Mouse (Mus musculus) hindbrain, embryonic 11.5 days (tissue): ENCODE data around the gene Apbb2. TPM values are rescaled to one million over a fixed set of nuclear protein-coding genes. Genes with fewer than 3 reads are reported as not detected.

ENCODE experiments used
- ATAC-seq: fragments of 200-750 bp; cut with Nextera tagmentation; 2 replicates; pipeline ENCODE4 v1.8.0; 2017; ENCODE audit warnings: mild to moderate bottlenecking, moderate TSS enrichment, moderate library complexity; ENCODE audit not compliant: low FRiP score
- DNase-seq: peaks from one replicate; pipeline ENCODE4 v3.0.0-alpha.2; 2015; ENCODE audit warnings: low spot score
- H3K27ac ChIP-seq: fragments of 300-500 bp; sonication (generic); 2 replicates; pipeline ENCODE4 v1.5.1; 2014; ENCODE audit warnings: mild to moderate bottlenecking, low read depth, low read length
- H3K27me3 ChIP-seq: fragments of 300-500 bp; sonication (generic); 2 replicates; pipeline ENCODE4 v1.6.1; 2014; ENCODE audit warnings: mild to moderate bottlenecking, low read length, moderate library complexity, mixed read lengths; ENCODE audit not compliant: control insufficient read depth, insufficient read depth
- H3K36me3 ChIP-seq: fragments of 300-500 bp; sonication (generic); 2 replicates; pipeline ENCODE4 v1.6.1; 2014; ENCODE audit warnings: mild to moderate bottlenecking, low read length, moderate library complexity, mixed read lengths; ENCODE audit not compliant: control insufficient read depth, insufficient read depth
- H3K4me1 ChIP-seq: fragments of 300-500 bp; sonication (generic); replicated peaks from 2 replicates; pipeline ENCODE4 v1.6.1; 2014; ENCODE audit warnings: low read length, mixed read lengths; ENCODE audit not compliant: control insufficient read depth, insufficient read depth
- H3K4me2 ChIP-seq: fragments of 300-500 bp; sonication (generic); replicated peaks from 2 replicates; pipeline ENCODE4 v1.6.1; 2014; ENCODE audit warnings: mild to moderate bottlenecking, low read depth, low read length
- H3K4me3 ChIP-seq: fragments of 300-500 bp; sonication (generic); 2 replicates; pipeline ENCODE4 v1.5.1; 2014; ENCODE audit warnings: low read depth, low read length
- H3K9ac ChIP-seq: fragments of 300-500 bp; sonication (generic); 2 replicates; pipeline ENCODE4 v1.6.1; 2014; ENCODE audit warnings: low read depth, low read length
- H3K9me3 ChIP-seq: fragments of 300-500 bp; sonication (generic); 2 replicates; pipeline ENCODE4 v1.6.1; 2016; ENCODE audit warnings: low read length; ENCODE audit not compliant: control insufficient read depth
- WGBS: fragments of 180-500 bp; shearing (Covaris S2); extraction: QIAGEN DNeasy Blood & Tissue Kit; methylation state at CpG from one replicate; pipeline ENCODE4 v1.1.7; 2014; 5-methylcytosine and 5-hydroxymethylcytosine counted together
- polyA plus RNA-seq: library from polyadenylated mRNA; unstranded; fragments of >200 nt; fragmentation: Nextera tagmentation; extraction: Ambion mirVana; gene quantifications from 2 replicates; pipeline ENCODE4 v1.2.1, GENCODE M21; 2014

The Apbb2 gene
- polyA plus RNA-seq, 1 experiment from 2014 or later: 43.0 TPM

DNA sequence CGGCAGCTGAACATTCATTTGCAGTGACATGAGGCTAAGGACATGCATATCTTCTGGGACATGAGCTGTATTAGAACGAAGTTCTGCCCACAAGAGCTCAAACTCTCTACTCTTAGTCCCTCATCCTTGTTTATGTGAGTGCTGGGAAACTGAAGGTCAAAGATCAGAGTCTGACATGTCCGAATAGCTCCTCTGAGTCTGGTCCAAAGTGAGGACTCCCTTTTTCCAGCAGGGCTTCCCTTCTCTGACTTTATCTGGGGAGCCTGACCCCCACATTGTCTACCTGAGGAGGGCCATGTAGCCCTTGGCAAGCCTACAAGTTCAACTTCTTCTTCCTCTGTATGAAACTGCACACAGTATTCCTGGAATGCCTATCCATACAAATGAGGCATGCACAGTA lies 264.7 kb downstream of the Apbb2 start:
- no peak overlapping the region for H3K9ac ChIP-seq
- no peaks in the 10 kb centered on the region for H3K9me3 ChIP-seq
- 86% methylated on average over 3 of the region's 3 CpGs for WGBS
- H3K27me3 ChIP-seq: no peaks in the 10 kb centered on the region
- no peak overlapping the region for H3K4me2 ChIP-seq
- DNase-seq (no peak), ATAC-seq (no peak)
- no peaks in the 10 kb centered on the region for H3K36me3 ChIP-seq
- no peaks in the 10 kb centered on the region for H3K4me1 ChIP-seq
- H3K4me3 ChIP-seq: no peak overlapping the region
- H3K27ac ChIP-seq: no peak overlapping the region

DNA sequence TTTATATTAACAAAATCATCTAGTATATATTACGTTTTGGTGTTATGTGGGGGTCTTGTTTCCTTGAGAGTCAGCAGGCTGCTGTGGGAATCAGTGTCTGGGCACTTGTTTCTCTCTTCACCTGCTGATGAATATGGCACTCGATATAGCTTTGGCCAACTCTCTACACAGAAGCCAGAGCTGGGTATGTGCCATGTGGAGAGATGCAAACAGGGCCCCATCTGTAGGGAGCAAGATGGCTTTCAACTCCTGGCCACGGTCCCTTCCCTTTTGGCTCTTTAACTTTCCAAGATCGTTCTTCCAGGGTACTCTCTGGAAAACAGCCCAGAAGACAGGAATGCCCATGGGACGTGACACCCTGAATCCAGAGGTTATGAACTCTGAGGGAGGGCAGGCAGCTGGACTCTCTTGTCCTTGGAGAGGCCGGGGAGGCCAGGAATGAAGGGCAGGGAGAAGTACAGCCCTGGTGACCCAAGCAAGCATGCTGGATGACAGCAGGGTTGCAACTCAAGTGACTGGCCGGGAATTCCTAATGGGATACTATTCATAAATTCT lies 266.7 kb downstream of the Apbb2 start:
- Histone ChIP-seq H3K36me3 (no peaks in the 10 kb centered on the region), H3K4me2 (no peak overlapping the region), H3K4me3 (no peak overlapping the region), H3K27ac (no peak overlapping the region), H3K9me3 (no peaks in the 10 kb centered on the region), H3K27me3 (no peaks in the 10 kb centered on the region), H3K4me1 (no peaks in the 10 kb centered on the region), H3K9ac (no peak overlapping the region)
- WGBS: 85% methylated on average over 7 of the region's 7 CpGs
- no peak for DNase-seq
- ATAC-seq: no peak

- WGBS: 89% methylated on average over 12 of the region's 12 CpGs
- no peak for ATAC-seq
- H3K9ac ChIP-seq: no peak overlapping the region
- no peaks in the 10 kb centered on the region for H3K27me3 ChIP-seq
- no peak for DNase-seq
- no peak overlapping the region for H3K27ac ChIP-seq
- H3K9me3 ChIP-seq: no peaks in the 10 kb centered on the region
- H3K4me3 ChIP-seq: no peak overlapping the region
- H3K4me1 ChIP-seq: no peaks in the 10 kb centered on the region
- H3K36me3 ChIP-seq: no peaks in the 10 kb centered on the region
- no peak overlapping the region for H3K4me2 ChIP-seq
Measured at GRCm38 (mm10) chr5:66351064-66351463, 267.5 kb downstream of the Apbb2 start.

- no peak overlapping the region for H3K4me3 ChIP-seq
- H3K9me3 ChIP-seq: no peaks in the 10 kb centered on the region
- H3K4me1 ChIP-seq: no peaks in the 10 kb centered on the region
- WGBS: 89% methylated on average over 6 of the region's 6 CpGs
- DNase-seq (no peak), ATAC-seq (no peak)
- no peaks in the 10 kb centered on the region for H3K36me3 ChIP-seq
- H3K27me3 ChIP-seq: no peaks in the 10 kb centered on the region
- H3K9ac ChIP-seq: no peak overlapping the region
- no peak overlapping the region for H3K27ac ChIP-seq
- no peak overlapping the region for H3K4me2 ChIP-seq
Measured at GRCm38 (mm10) chr5:66350611-66351010, 268.0 kb downstream of the Apbb2 start.

DNA sequence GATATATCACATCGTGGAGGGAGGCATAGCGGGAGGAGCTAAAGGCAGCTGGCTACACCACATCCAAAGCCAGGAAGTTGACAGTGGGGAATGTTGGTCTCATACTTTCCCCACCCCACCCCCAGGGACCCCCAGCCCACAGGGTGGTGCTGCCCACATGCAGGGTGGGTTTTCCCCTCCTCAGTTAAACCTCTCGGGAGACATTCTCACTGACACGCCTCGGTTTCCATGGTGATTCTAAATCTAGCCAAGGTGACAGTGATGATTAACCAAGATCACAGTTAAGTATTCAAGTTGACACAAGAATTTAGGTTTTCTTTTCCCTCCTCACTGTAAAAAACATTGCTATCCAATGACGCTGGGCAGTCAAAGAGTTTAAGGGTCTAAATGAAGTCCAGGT lies 270.2 kb downstream of the Apbb2 start:
- H3K4me3 ChIP-seq: no peak overlapping the region
- no peaks in the 10 kb centered on the region for H3K4me1 ChIP-seq
- no peaks in the 10 kb centered on the region for H3K27me3 ChIP-seq
- no peak overlapping the region for H3K27ac ChIP-seq
- no peaks in the 10 kb centered on the region for H3K36me3 ChIP-seq
- WGBS: 81% methylated on average over 6 of the region's 6 CpGs
- no peak for ATAC-seq
- no peak overlapping the region for H3K4me2 ChIP-seq
- no peaks in the 10 kb centered on the region for H3K9me3 ChIP-seq
- DNase-seq: no peak
- no peak overlapping the region for H3K9ac ChIP-seq

DNA sequence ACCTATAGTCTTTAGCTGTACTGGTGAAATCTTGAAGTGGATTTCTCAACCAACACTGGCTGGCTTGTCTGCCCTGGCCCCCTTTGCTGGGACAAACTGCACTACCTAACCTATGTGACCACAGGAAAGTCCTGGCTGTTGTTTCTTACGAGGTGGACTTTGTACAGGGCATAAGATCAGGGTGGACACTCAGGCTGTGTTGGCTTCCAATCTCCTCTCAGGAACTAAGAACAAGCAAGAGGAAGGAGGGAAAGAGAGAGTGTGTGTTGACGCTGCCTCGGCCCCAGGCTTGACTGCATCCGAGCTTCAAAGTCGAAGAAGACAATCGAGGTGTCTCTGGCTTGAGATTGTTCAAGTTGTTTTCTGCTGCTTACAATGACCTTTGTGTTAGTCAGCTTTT lies 271.8 kb downstream of the Apbb2 start:
- no peak overlapping the region for H3K4me2 ChIP-seq
- H3K27ac ChIP-seq: no peak overlapping the region
- H3K9ac ChIP-seq: no peak overlapping the region
- no peaks in the 10 kb centered on the region for H3K9me3 ChIP-seq
- no peak overlapping the region for H3K4me3 ChIP-seq
- ATAC-seq (no peak), DNase-seq (no peak)
- no peaks in the 10 kb centered on the region for H3K36me3 ChIP-seq
- 96% methylated on average over 6 of the region's 6 CpGs for WGBS
- H3K4me1 ChIP-seq: no peaks in the 10 kb centered on the region
- no peaks in the 10 kb centered on the region for H3K27me3 ChIP-seq

DNA sequence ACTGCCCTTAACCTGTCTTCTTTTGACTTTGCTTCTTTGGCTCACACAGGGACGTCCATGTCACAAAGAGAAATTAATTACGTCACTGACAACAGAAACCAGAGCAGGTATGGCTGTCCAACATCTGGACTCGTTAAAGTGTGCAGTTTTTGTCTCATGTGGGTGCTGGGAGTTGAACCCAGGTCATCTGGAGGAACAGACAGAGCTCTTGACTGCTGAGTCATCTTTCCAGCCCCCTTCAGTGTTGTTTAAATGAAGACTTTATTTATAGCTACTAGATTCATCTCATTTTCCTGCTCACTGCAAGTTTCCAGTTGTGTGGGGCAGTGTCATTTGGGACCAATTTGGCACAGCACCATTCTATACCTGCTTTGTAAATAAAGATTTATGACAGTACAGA lies 273.4 kb downstream of the Apbb2 start:
- DNase-seq (no peak), ATAC-seq (no peak)
- Histone ChIP-seq H3K4me2 (no peak overlapping the region), H3K36me3 (no peaks in the 10 kb centered on the region), H3K27ac (no peak overlapping the region), H3K4me1 (no peaks in the 10 kb centered on the region), H3K27me3 (no peaks in the 10 kb centered on the region), H3K9ac (no peak overlapping the region), H3K4me3 (no peak overlapping the region), H3K9me3 (no peaks in the 10 kb centered on the region)
- 68% methylated on average over 3 of the region's 3 CpGs for WGBS

GRCm38 (mm10) chr5:66344182-66344581 lies 274.4 kb downstream of the Apbb2 start:
- ATAC-seq (no peak), DNase-seq (no peak)
- H3K4me2 ChIP-seq: no peak overlapping the region
- no peak overlapping the region for H3K27ac ChIP-seq
- no peaks in the 10 kb centered on the region for H3K9me3 ChIP-seq
- H3K9ac ChIP-seq: no peak overlapping the region
- H3K27me3 ChIP-seq: no peaks in the 10 kb centered on the region
- H3K36me3 ChIP-seq: no peaks in the 10 kb centered on the region
- 70% methylated on average over 2 of the region's 2 CpGs for WGBS
- no peaks in the 10 kb centered on the region for H3K4me1 ChIP-seq
- no peak overlapping the region for H3K4me3 ChIP-seq

DNA sequence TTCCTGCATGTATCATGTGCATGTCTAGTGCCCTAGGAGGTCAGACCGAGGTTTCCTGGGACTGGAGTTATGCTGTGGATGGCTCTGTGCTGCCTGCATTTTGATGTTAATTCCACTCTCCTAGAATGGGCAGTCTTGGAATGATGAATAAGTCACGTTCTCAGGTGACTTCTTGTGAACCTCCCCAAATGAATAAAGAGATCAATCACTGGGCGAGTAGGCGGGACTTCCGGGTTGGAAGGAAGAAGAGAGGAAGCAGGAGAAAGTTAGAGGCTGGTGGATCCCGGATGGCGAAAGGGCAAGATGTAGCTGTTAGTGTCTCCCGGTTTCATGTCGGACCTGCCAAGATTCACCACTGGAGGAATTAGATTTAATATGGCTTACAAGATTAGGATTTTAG lies 276.3 kb downstream of the Apbb2 start:
- no peak overlapping the region for H3K9ac ChIP-seq
- no peaks in the 10 kb centered on the region for H3K36me3 ChIP-seq
- no peak overlapping the region for H3K27ac ChIP-seq
- no peak for DNase-seq
- no peak for ATAC-seq
- H3K27me3 ChIP-seq: no peaks in the 10 kb centered on the region
- peaks cover 3% of the 10 kb centered on the region; the same call in 1 of the 2 replicates for H3K4me1 ChIP-seq
- no peaks in the 10 kb centered on the region for H3K9me3 ChIP-seq
- no peak overlapping the region for H3K4me2 ChIP-seq
- H3K4me3 ChIP-seq: no peak overlapping the region
- WGBS: 70% methylated on average over 9 of the region's 9 CpGs
